Mouse (Mus musculus) gastrocnemius, adult 8-10 months (tissue): Measurements from ENCODE around the gene Ppp1r37. TPM values are rescaled to one million over a fixed set of nuclear protein-coding genes. Genes with fewer than 3 reads are reported as not detected.
A peak's percentile ranks its signal among the peaks of the same experiment; 100 is the strongest.
"Not testable (repeated sequence)": the region's sequence is repeated elsewhere in the genome, so short reads cannot be mapped to it uniquely, and the experiment has no call there.

ENCODE experiments used
- DNase-seq, 2 experiments: peaks; one replicate each; pipeline ENCODE4 v3.0.0; 2022; ENCODE audit warnings: low spot score in 2 of 2
- total RNA-seq, 4 experiments: library from RNA; stranded (reverse); gene quantifications; 2 replicates each; pipeline ENCODE4 v1.2.4; 2022

Ppp1r37 gene
- 10 to 100 TPM; 45.9 to 52.8 (median 48.8) TPM for total RNA-seq

DNA sequence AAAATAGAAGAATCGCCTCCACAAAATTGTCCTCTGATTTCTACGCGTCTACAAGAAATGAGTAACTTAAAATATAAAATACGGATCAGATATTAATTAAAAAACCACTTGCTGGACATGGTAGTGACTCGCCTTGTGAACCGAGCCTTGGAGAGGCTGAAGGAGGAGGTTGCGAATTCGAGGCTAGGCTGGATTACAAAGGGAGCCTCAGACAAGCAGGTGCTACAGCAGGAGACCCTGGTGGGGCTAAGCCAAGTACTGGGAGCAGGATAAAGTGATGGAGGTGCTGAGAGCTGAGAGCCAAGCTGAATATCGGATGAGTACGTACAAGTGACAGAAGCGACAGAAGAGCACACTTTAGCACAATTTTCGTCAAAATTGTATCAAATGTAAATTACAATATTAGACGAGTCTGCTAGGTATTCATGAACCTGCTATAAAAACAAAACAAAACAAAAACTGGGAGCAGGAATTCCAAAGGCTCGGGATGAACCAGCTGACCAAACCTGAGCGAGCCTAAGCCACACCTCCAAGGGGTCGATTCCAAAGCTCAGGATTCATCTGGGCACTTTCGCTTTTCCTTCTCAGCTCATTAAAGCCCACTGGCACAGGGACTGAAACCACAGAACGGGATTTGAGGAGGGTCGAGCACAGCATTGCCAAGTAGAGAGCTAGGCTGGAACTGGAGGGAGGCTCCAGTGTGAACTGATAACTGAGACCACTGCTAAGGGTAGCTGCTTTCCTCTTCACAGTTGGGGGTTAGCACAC, at the start of gene Ppp1r37:
Gene Ppp1r37, minus strand, starts transcription at position 434 of the 768 bp plus-strand sequence.
- no peak for DNase-seq

DNA sequence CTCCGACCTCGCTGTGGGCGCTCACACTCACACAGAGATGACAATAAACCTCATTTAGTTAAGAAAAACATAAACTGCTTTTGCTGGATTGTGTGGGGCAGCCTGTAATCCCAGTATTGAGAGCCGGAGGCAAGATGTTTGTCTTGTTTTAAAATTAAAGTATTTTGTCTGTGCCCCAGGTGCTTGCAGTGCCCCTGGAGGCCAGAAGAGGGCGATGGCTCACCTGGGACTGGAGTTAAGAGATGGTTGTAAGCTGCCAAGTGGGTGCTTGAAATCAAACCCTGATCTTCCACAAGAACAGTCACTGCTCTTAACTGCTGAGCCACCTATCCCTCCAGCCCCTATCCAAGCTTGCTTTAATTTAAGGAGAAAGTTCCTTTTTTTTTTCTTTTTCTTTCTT, 48.1 kb upstream of the Ppp1r37 start:
- DNase-seq: no peak

DNA sequence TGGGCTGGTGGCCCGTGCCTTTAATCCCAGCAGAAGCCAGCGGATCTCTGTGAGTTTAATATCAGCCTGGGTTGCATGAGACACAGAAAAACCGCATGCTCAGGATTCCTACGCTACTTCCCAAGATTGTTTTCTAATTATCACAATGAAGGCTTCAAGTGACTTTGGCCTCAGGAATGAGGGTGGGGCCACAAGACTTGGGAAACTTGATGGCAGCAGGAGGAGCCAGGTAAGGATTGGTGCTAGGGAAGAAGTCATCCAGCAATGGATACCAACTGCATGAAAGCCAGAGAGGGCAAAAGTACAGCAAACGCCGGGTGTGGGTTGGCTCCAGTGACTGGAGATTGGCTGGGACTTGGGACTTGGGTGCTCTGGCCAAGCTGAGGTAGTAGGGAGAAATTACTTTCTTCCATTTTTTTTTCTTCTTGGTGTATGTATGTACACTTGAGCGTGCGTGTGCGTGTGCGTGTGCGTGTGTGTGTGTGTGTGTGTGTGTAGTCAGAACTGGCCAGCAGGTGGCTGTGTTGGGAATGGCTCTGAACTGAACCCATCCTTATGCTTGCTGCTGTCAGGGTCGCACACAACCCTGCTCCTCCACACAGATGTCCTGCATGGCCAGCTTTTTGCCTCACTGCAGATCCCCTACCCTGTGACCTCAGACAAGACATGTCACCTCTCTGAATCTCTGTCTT, 46.9 kb upstream of the Ppp1r37 start:
- no peak for DNase-seq

DNA sequence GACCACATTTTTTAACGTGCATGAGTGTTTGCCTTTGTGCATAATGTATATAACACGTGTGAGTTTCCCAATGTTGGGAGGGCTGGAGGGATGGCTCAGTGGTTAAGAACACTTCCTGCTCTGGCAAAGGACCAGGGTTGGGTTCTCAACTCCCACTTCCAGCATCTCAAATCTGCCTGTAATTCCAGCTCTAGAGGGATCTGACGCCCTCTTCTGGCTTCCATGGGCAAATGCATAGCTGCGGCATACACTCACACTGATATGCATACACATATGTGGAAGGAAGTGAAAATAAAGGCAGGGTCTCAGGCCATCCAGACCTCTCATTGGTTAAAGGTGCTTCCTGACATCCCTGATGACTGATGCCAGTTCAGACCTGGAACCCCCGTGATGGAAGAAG, 44.4 kb upstream of the Ppp1r37 start:
- no peak for DNase-seq

DNA sequence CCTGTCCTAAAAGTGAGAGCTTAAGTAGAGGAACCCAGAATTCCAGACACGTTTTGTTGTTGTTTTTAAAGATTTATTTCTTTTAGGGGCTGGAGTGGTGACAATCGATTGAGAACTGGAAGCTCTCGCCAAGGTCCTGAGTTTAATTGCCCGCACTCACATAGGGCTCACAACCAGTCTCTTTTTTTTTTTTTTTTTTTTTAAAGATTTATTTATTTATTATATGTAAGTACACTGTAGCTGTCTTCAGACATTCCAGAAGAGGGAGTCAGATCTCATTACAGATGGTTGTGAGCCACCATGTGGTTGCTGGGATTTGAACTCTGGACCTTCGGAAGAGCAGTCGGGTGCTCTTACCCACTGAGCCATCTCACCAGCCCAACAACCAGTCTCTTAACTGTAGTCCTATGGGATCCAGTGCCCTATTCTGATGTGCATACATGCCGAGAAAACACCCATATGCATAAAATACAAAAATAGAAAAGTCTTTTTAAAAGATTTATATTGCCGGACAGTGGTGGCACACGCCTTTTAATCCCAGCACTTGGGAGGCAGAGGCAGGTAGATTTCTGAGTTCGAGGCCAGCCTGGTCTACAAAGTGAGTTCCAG, 41.8 kb upstream of the Ppp1r37 start:
- not testable (repeated sequence) for DNase-seq

DNA sequence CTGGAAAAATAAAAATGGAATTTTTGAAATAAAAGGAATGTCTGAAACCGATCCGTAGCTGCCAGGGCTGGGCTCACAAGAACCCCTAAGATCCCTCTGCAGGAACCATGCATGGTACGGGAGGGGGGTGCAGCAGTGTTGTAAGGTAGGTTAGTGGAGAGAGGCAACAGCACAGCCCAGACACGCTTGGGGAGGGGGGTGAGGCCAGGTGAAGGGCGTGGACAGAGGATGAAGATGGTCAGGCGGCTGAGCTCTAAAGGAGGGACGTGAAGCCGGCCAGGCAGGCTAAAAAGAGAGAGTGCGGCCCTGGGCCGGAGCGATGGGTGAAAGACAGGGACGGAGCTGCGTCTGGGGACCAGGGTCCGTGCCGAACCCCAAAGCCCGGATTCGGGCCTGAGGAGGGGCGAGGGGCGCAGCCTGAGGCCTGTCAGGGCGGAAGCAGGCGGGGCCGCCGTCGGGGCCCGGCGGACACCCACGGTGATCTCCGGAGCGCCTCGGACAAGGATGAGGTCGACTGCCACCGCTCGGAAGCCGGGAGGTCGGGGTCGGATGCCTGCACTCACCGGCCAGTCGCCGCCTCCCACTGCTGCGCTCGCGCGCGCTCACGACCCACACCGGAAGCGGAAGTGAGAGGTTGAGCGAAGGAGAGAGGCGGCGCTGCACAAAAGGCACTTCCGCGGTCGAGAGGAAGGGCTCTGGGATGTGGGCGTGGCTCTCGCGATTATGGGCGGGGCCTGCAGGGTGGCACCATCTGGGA, 41.2 kb upstream of the Ppp1r37 start, which contains the start of gene Clasrp:
Gene Clasrp, minus strand, starts transcription at position 638 of the 757 bp plus-strand sequence.
- DNase-seq: peak; percentile 91 to 93

DNA sequence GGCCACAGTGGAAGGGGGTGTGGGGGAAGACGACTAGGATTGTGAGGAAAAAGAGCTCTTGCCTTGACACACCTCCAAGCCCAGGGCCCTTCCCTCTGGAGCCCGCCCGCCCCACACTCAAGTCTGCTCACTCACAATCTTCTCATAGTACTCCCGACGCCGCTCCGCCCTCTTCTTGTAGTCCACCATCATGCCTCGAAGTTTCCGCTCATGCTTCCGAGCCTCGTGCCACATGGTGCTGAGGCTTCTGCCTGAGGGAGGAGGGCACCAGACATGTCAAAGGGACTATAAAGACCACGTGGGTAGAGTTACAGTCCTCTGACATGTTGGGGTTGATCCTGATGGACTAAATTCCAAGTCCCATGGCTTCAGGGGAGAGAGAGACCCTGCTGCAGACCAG, 40.2 kb upstream of the Ppp1r37 start:
- DNase-seq: no peak

DNA sequence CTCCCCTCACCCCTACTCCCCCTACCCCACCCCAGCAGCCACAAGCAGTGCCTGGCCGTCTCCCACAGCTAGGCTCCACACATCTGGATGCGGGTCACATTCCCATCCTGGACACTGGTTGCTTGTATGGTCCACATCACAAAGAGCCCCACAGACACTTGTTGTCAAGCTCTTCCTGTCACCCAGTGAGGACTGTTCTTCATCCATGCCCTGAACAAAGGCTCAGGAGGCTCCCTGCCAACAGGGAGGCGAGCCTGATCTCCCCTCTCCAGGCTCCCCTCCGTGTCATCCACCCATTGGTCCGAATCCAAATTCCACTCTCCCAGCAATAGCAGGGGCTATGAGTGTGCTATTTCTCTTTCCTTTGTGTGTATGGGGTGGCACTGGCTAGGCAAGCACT, 37.7 kb upstream of the Ppp1r37 start:
- no peak for DNase-seq

DNA sequence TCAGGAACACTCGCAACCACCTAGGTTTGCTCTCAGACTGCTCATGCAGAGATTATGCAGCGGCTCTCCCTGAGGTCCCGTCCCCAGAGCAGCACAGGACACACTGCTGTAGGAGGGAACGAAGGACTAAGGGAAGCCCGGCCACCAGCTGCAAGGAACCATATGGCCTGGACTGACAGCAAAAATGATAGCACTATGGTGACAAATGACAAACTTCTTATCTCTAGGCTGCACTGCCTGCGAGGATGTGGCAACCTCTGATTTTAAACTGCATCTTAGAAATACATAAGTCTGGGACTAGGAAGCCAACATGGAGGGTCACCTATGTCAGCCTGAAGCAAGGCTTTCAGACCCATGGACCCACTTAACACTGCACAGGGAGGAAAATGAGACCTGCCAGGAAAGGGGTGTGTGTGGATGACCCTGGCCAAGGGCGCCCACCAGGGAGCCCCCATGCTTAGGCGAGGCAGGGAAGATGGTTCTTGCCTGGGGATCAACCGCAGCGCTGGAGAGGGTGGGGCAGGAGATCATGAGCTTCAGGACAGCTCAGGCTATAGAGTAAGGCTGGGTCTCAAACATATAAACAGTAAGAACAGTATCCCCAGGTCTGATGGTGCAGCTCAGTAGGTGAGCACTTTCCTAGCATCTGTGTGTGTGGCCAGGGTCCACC, 30.3 kb upstream of the Ppp1r37 start:
- no peak for DNase-seq

DNA sequence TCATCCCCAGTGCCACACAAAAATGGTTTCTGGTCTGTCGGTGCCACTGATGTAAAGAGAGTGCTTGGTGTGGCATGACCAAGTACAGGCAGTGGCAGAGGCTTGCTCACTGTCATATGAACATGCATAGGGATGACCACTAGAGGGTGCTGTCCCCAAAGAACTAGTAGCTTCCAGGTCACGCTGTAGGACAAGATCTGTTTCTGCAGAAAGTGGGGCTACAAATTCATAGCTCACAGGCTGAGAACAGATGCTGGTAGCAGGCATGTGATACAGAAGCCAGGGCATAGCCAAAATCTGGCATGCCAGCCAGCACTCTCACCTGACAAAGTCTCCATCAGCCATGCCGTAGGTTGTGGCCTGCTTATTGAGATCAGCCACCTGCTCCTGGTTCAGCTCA, 27.0 kb upstream of the Ppp1r37 start:
- DNase-seq: peak; percentile 44 to 57

DNA sequence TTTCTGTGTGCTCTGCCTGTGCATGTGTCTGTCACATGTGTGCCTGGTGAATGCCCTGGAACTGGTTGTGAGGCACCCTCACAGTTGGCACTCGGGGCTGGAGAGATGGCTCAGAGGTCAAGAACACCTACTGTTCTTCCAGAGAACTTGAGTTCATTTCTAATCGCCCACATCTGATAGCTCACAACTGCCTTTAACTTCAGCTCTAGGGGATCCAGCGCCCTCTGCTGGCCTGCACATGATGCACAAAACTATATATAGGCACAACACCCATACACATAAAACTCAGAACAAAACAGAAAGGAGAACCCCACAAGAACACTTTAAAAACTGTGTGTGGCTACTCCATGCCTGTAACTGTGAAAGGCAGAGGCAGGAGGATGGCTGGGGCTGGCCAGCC, 26.3 kb upstream of the Ppp1r37 start:
- peak in 1 of 2 experiments; percentile 42 for DNase-seq

DNA sequence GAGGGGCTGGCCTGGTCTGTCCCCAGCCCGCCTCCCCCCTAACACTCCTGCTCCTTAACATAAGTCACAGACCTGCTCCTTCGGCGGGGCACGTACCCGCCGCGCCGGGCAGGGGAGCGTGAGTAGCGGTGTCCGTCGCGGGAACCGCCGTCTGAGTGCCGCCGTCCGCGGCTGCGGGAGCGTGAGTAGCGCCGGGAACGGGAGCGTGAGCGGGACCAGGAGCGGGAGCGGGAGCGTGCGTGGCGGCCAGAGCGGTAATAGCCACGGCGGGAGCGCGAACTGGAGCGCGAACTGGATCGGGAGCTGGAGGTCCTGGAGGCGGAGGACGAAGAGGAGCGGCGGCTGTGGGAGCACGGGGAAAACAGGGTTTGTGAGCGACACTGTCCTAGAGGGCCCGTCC, 23.4 kb upstream of the Ppp1r37 start:
- no peak for DNase-seq

DNA sequence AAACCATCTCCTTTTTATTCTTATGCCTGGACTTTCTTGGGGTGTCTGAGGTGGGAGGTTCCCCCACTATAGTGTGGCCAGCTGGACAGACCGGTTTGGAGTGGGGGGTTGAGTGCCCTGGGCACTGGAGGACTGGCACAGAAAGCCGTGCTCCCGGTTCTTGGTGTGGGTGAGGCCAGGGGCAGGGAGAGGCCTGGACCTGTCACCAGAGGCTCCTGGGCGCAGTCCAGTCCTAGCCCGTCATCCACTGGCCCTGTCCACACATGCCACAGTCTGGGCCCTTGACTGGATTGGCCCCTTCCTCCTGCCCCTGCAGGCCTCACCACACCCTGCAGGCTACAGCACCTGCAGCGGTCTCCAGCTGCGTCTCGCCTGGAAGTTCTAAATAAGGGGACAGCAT, 17.8 kb upstream of the Ppp1r37 start:
- no peak for DNase-seq

DNA sequence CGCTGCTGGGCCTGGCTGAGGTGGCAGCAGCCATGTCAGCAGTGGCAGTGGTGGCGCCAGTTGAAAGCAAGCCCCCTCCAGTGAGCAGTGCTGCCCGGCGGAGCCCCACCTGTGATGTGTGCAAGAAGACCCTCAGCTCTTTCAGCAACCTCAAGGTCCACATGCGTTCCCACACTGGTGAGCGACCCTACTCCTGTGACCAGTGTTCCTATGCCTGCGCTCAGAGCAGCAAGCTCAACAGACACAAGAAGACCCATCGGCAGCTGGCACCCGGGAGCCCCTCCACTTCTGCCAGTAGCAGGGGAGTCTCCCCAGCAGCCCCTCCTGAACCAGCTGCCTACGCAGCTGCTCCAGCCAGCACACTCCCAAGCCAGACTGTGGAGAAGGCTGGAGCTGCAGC, 16.9 kb upstream of the Ppp1r37 start:
- DNase-seq: no peak

DNA sequence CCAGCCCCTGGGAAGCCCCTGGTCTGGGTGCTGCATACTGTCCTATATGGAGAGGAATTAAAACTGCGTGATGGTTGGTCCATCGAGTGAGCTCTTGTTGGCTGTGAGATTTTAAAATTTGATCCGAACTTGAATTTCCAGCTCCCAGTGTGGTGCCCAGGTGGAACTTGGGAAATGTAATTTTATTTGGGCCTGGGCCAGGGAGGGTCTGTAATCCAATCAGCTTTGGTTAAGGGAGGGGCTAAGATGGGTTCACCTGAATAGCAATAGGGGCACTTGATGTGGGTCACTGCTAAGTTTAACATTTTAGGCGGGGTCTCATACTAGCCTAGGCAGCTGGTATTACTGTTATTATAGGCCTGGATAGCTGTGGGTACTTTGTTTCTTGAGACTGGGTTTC, 15.6 kb upstream of the Ppp1r37 start:
- no peak for DNase-seq

DNA sequence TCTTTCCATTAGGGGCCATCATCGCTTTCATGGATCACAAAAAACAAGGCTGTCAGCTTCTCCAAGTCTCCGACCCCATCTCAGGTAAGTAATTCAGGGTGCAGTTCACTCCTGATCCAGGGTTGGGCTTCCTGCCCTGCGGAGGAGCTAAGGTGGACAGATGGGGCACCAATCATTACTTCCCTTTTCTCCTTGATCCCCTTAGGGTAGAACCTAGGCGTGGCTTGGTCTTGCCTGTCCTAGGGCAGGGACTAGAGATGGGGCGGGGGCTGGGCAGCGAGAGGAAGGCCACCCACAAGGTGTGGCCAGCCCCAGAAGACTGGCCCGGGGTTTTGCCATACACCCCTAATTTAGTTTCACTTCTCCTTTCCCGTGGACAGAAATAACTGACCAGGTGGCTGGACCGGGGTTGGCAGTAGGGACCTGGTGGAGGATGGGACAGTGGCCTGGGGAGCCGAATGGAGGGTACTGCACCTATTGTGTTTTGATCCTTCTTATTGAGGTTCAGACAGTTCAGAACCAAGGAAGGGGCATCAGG, 15.1 kb upstream of the Ppp1r37 start:
- no peak for DNase-seq

DNA sequence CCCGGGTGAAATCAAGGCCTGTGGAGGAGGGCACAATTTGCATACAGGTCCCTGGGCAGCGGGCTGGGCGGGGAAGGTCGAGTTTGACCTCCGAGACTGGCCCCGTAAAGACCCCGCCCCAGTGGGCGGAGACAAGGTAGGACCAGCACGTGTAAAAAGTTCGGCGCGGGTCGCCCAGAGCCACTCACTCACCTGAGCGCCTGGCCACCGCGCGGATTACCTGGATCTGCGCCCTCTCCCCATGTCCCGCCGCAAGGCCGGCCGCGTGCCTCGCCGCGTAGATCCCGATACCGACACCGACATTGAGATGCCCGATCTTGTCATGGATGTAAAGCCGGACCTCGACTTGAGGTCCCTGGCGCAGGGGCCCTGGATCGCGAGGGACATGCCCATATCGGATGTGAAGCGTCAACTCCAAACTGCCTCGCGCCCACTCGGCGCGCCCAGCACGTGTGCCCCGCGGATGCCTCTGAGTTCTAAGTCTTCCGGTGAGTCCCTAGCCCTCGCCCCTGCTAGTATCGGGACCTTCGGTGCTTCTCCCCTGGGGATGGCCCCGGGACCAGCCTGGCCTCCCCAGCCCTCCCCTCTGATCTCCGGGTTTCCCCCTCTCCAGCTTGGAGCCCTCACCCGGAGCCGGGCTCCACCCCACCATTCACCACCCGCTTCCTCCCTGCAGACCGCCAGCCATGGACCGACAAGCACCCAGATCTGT, 14.4 kb upstream of the Ppp1r37 start, which contains the start of the genes Zfp296 and Gemin7:
Gene Zfp296, plus strand, starts transcription at position 147 of the 712 bp plus-strand sequence.
Gene Gemin7, minus strand, starts transcription at position 455 of the 712 bp plus-strand sequence.
- no peak for DNase-seq

DNA sequence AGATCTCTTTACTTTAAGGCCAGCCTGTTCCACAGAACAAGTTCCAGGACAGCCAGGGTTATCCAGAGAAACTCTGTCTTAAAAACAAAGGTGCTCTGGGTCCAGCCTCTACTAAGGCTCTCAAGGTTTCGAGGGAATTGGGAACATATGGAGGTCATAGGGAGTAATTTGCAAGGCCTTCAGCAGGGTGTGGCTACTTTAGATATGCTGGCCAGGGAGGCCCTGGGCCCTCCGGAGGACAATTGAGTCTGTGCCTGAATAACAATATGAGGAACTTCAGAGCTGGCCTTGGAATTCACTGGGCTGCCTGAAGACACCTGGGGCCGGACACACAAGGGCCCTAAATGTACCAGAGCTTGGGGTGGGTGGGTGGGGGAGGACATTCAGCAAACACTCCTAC, 12.7 kb upstream of the Ppp1r37 start:
- DNase-seq: no peak

DNA sequence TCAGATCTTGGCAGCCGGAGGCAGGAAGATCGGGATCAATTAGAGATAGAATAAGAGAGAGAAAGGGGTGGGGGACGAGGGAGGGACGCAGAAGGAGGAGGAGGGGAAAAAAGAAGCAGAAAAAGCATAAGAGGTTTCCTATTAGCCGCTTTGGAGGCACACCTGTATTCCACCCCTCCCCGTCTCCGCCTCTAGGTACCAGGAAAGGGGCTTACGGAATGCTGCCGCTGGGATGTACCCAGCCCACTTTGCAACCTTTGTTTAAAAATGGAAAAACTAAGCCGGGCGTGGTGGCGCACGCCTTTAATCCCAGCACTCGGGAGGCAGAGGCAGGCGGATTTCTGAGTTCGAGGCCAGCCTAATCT, 10.9 kb upstream of the Ppp1r37 start:
- no peak for DNase-seq
